Mouse (Mus musculus) right cerebral cortex, postnatal 14 days (tissue): ENCODE results near the gene Atp7a.
"Not testable (repeated sequence)": the region's sequence is repeated elsewhere in the genome, so short reads cannot be mapped to it uniquely, and the experiment has no call there.

Experiments used
- DNase-seq: peaks from one replicate; pipeline ENCODE4 v3.0.0; 2022

Atp7a gene

DNA sequence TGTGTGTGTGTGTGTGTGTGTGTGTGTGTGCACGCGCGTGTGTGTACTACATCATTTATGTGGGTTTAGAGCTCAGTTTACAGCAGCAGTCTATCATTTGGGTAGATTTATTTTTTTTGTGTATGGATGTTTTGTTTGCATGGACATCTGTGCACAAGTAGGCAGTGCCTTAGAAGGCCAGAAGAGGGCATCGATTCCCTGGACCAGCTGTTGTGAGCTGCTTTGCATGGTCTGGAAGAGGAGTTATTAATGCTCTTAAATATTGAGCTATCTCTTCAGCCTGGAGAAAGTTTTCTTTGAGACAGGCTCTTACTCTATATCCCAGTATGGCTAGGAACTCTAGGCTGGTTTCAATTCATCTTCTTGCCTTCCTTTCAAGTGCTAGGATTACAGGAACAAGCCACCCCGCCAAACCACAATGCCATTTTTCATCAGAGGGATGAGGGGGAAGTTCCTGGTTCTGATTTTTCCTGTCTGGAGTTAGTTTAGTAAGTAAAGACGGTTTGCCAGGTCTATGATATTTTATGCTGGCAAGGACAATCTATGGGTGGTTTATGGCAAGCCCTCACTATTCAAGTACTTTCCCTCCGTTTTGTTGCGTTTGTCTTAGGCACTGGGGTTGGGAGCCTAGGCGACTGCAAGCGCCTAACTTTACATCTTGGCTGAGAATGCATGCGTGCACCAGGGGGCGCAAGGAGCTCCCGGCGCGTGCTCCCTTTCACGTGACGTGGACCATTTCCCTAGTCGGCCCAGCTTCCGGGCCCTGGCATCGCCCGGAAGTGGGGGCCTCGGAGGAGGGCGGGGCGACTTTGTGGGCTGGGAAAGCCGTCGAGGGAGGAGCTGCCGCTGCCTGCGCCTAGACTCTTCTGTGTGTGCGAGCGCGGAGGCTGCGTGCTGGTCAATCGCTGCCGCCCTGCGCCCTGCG, at the start of gene Atp7a:
Atp7a (plus strand) TSS at position 859 of the 925 bp plus-strand sequence.
- DNase-seq: peak; percentile 89

DNA sequence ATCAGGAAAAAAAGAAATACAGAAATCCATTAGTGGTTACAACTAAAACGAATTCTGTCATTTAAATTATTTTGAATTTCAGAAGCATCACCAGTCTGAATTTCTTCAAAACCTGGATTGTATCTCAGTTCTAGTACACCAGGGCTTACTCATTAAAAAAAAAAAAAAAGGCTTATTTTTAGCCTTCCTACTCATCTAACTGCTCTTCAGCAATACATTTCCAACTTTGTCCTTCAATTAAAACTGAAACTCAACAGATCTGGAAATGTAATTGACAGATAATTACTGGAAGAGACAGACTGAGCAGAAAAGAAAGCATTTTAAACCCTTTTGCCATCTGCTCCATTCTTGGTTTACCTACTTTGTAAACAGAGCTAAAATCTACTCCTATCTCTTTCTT, 25.5 kb upstream of the Atp7a start:
- DNase-seq: no peak

DNA sequence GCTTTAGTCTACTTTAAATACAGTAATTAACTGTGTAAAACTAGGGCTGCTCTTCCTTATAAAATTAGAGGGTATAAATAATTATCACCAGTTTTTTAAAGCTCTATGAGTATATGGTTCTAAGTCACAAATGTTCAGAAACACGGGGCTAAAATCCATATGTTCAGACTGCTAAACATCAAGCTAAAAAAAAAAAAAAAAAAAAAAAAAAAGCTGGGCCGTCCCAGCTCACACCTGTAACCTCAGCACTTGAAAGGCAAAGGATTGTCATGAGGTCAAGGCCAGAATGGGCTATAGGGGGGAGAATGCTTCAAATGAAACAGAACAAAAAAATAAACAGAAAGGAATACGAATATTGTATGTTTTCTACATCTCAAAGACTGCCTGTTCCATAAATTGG, 16.3 kb upstream of the Atp7a start:
- no peak for DNase-seq

DNA sequence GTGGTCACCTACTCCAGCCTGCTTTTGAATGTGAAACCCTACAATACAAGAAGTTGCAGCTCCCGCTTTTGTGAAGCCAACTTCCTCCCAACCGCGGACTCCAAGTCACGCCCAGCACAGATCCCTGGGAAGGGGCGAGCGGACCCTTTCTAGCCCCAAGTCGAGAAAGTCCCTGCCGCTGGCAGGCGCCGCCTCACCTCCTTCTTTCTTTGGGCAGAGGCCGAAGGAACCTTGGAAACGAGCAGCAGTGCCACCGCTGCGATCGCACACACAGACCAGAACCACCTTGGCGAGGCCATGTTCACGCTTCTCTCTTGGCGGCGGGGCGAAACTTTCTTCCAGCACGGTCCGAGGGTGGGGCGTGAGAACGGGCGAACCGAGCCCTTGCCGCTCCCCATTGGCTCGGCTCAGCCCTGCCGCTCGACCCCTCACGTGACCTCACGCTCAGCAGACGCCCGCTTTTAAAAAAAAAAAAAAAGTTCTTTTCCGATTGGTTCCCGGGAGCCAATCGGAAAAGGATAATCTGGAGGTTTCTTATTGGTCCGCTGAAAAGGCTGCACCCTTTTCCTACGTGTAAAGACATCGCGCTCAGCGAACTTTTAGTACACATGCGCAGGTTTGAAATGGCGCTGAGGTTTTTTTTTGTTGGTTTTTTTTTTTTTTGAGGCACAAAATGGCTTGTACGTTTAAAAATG, 15.5 kb upstream of the Atp7a start, which contains the start of gene Magt1:
Magt1 (minus strand) TSS at position 442 of the 695 bp plus-strand sequence.
- DNase-seq: peak; percentile 76

DNA sequence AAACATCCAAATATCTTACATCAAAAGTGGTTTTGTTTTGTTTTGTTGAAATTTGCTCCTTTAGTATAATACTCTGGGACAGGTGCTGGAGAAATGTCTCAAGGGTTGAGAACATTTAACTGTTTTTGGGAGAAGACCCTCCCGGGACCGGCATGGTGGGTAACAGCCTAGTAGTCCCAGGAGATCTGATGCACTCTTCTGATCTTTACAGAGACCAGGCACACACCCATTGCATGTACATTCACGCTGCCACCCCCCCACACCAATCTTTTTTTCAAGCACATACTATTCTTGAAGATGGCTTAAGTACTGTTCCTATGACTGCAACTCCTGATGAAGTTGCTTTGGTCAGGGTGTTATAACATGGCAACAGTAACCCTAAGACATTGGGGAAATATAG, 14.5 kb upstream of the Atp7a start:
- DNase-seq: no peak

DNA sequence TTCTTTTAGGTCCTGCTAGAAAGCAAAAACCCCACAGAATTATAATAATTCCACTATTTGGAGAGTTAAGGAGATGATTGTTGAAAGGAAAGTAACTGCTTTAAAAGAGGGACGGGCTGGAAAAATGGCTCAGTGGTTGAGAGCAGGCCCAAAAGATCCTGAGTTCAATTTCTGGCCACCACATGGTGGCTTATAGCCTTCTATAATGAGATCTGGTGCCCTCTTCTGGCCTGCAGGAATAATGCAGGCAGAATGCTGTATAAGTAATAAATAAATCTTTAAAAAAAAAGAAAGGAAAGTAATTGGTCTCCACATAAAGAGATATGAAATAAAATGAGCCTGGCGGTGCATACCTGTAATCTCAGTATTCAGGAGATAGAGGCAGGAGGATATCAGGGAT, 13.9 kb upstream of the Atp7a start:
- peak; percentile 38 for DNase-seq

DNA sequence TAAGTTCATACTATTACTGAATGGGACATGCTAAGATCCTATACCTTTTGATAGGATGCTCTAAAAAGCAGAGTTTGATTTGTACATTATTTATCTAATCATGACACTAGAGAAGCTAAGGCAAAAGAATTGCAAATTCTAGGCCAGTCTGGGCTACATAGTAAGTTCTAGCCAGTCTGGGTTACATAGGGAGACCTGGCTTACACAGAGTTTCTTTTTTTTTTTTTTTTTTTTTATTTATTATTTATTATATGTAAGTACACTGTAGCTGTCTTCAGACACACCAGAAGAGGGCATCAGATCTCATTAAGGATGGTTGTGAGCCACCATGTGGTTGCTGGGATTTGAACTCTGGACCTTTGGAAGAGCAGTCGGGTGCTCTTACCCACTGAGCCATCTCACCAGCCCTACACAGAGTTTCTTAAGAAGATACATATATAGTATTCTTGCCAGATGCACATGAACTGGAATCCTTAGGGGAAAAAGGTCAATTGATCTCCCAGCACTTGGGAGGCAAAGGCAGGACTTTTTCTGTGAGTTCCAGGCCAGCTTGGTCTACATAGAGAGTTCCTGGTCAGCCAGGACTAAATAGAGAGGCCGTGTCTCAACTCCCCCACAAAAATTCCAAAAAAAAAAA, 12.2 kb upstream of the Atp7a start:
- not testable (repeated sequence) for DNase-seq

DNA sequence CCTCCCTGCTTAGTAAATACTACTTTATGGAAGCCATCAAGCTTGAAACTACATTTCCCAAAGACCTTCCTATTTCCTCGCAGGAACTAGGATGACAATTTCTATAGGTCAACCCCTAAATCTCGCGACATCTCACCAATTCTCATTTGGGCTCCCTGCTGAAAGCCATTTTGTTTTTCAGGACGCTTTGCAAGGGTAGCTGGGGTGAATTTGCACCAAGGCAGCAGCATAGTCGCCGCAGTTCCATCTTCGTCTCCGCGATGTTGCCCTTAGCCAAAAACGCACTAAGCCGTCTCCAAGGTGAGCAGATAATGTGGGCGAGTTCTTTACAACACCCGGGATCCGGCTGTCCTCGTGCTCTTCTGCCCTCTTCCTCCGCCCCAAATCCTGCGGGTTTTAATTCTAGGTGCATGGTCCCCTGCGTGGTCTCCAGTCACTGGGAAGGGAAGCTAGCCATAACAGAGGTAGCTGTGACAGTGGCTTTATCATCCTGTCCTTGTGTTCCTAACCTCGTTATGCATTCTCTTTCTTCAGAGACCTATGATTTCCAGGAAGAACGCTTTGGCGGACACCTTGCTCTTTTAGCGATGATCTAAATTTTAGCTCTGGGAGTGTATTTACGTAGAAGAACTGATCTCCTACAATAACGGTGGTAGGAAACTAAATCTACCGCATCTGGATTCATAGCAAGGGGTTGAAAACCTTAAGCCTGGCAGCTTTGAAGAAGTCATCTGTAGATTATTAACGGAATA, 11.3 kb upstream of the Atp7a start, which contains the start of gene Cox7b:
Cox7b (plus strand) TSS at position 130 of the 752 bp plus-strand sequence.
- DNase-seq: peak; percentile 55

DNA sequence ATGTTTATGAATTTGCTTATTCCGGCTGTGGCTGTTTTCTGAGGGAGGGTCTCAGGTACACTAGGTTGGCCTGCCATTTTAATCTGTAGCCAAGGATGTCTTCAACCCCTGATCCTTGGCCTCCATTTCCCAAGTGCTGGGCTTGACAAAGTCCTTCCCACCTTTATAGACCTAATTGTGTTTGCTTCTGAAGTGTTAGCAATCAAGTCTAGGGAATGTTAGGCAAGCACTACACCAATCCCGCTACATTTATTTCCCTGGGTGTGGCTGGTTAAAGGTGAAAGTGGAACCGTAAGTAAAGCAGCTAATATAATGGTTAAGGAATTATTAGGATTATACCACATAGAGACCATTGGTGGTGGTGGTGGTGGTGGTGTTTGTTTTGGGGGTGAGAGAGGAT, 10.0 kb upstream of the Atp7a start:
- no peak for DNase-seq

DNA sequence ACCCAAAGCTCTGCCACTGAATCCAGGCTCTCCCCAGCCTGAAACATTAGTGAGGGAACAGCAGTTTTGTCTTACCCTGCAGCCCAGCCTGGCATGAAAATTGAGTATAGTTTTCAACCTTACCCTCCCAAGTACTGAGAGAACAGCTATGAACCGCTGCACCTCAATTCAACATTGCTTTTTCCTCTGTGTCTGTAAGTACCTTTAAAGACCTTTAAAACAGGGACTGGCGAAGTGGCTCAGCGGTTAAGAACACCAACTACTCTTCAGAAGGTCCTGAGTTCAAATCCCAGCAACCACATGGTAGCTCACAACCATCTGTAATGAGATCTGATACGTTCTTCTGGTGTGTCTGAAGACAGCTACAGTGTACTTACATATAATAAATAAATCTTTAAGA, 9.6 kb upstream of the Atp7a start:
- DNase-seq: no peak

DNA sequence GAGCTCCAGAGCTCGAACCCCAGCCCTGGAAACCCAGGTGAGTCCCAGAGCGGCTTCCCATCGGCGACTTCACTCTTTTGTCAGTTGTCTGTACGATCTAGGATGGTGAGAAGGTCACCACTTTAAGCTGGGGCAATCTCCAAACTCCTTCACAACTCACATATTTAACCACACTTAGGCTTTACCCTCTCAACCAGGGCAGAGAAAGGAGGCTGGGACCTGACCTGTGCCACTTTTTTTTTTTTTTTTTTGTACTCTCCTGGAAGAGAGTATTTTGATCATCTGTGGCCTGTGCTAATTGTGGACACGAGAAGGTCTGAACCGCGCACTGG, 233 bp downstream of the Atp7a start:
- no peak for DNase-seq

DNA sequence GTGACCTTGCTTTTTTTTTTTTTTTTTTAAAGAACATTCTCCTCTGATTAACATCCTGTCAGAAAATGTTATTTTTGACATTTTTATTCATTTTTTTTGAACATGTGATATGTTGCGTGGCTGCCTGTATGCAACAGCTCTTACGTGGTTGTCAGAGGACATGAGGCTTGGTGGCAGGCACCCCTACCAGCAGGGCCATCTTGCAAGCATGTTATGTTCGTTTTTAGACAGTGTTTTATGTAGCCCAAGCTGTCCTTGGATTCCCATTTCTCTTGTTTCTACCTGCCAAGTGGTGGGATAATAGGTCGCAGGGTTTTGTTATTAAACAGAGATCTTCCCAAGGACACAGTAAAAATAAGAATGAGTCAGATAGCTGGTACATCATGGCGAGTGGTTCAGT, 3.1 kb downstream of the Atp7a start:
- DNase-seq: no peak

DNA sequence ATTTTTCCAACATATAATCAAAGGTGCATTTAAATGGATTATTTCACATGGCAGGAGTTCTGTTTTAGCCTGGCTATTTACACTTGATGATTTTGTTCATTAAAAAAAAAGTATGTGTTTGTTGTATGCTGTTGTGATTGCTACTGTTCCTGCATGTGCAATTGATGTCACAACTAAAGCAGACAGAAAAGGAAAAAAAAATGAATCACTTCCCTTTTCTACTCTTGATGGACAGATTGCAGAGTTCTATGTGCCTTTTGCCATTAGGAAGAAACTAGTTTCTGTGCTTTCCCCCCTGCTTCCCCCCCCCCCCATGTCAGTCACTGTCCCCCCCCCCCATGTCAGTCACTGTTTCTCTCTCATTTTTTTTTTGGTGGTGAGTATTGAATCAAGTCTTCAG, 4.0 kb downstream of the Atp7a start:
- no peak for DNase-seq

DNA sequence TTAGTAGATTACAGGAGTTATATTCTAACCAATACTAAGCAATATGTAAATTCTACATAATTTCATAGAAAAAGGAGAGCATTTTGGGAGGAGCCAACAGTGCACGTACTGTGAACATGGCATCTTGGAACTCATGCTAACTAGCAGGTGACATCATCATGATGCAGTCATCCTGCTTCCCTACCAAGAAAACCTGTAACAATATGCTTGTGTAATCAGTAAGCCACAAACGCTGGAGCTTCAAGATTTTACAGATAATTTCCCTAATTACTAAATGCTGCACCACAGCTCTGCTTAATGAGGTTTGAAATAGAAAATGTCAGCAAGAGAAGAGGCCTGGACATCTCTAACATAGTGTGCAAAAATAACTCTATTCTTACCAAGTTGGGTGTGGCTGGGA, 8.7 kb downstream of the Atp7a start:
- no peak for DNase-seq

DNA sequence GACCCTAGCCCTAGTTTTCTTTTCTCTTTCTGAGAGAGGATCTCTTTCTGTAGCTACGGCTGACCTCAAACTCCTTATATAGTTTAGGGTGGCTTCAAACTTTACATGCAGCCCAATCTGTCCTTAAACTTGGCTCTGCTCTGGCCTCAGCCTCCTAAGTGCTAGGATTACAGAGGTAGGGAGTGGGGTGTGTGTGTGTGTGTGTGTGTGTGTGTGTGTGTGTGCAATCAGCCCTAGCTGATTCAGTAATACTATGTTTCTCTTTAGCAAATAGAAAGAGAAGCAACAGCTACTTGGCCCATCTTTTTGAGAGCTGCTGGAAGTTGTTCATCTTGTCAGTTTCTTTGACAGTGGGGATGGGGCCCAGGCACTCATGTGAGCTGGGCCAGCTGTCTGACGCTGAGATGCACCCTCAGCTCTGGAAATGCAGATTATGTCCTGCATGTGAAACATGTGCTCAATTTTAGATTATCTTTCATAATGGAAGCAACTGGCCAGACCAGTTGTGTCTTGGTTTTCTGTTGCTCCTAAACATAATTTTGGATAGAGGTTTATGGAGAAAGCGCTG, 10.2 kb downstream of the Atp7a start:
- DNase-seq: no peak

DNA sequence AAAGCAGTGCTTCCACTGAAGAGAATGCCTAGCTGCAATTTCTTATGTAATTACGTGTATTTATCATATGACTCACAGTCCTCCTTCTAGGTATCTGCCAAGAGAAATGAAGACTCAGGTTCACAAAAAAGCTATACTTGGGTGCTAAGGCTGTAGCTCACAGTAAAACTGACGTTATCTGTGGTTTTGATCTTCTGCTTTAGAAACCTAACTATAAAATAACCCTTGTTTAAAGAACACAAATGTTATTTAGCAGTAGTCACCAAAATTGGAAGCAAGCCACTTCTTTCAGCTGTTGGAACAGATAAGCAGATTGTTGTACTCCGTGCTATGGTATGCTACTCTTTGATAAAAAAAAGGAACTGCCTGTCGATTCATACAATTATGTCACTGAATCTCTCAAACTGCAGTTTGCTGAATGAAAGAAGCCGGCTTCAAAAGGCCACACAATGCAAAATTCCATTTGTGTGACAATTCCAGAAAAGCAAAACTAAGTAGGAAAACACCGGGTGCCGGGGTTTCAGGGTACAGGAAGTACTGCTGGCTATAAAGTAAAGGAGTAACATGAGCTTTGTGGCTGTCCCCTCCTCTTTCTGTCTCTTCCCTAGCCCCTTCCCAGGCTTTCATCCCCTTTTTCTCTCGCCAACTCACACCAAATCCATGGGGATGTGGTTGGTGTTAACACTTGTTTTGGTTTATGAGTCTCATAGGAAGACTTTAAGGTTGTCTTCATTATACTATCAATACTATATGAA, 17.0 kb downstream of the Atp7a start:
- DNase-seq: no peak

DNA sequence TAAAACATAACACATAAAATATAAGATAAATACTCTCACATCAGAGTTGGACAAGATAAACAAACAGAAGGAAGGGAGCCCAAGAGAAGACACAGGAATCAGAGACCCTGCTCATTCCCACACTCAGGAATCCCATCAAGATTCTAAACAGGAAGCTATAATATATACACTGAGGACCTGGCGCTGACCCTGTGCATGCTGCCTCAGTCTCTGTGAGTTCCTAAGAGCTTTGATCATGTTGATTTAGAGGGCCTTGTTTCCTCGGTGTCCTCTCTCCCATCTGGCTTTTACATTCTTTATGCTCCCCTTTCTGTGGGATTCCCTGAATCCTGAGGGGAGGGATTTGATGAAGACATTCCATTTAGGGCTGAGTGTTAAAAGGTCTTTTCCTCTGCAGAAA, 18.4 kb downstream of the Atp7a start:
- no peak for DNase-seq

DNA sequence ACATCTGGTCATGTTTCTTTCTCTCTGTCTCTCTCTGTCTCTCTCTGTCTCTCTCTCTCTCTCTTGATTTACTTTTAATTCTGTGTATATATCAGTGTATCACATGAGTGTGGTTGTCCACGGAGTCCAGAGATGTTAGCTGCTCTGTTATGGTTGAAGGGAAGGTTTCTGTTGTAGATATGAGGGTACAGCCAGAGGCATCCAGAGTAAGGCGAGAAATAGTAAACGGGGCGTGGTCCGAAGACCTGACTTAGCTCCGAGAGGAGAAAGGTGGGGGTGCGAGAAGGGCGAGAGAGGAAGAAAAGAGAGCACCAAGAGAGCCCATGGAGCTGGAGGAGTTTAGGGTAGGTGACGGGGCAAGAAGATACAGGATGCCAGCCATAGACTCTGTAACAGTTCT, 18.9 kb downstream of the Atp7a start:
- DNase-seq: no peak

DNA sequence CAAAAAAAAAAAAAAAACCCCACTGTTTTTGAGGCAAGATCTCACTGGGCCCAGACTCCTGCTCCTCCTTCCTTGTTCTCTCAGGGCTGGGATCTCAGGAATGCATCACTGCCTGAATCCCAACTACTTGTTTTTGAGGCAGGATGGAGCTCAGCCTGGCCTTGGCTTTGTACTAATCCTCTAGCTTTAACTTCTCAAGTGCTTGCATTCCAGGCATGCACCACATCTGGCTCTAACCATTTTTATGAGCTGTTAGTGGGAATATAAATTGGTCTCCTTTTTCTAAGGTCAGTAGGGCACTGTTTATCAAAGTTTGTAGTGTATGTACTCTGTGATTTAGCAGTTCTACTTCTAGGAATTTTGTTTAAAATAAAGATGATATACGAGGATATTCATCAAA, 21.1 kb downstream of the Atp7a start:
- no peak for DNase-seq

DNA sequence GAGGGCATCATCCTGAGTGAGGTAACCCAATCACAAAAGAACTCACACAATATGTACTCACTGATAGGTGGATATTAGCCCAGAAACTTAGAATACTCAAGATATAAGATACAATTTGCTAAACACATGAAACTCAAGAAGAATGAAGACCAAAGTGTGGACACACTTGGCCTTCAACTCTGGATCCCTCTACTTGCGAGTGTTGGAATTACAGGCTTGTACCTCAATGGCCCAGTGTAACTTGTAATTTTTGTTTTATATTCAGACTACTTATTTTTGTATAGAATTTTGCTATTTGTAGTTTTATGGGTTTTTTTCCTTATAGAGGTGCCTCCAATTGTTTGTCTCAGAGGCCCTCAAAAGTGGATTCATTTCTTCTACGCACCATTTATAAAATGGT, 50.8 kb downstream of the Atp7a start:
- DNase-seq: not testable (repeated sequence)

DNA sequence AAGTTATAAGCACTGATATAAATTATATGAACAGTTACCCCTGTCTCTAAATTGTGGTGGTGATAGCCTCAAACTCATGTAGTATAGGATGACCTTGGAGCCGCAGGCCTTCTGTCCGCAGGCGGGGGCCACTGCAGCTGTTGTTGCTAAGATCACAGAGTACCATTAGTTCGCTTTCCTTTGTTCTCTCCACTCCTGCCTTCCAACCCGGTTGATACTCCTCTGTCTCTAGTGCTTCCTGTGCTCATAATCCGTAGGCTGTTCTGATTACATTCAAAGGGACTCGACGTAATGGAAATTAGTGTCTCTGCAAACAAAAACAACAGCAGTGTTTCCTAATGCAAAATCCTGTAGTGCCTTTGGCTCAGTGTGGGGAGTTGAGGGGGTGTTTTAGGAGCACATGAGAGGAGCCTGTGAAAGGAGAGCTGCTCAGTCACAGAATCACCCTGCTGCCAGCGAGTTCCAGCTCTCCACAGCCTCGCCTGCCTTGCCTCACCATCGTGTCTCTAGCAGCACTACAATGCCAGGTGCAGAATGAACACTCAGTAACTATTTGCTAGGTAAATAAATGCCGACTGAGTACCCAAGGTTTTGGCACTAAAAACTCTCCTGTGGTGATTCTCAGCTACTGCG, 53.9 kb downstream of the Atp7a start:
- DNase-seq: no peak
